Mouse (Mus musculus) ES-Bruce4 (cell line): ENCODE results near the gene Ccdc191. TPM values are rescaled to one million over a fixed set of nuclear protein-coding genes. Genes with fewer than 3 reads are reported as not detected.

Source experiments
- H3K27ac ChIP-seq: 2 replicates; pipeline ENCODE4 v1.5.1; 2012; ENCODE audit warnings: low read length, inconsistent platforms; ENCODE audit not compliant: insufficient read depth
- H3K27me3 ChIP-seq: 2 replicates; pipeline ENCODE4 v1.6.1; 2012; ENCODE audit warnings: mild to moderate bottlenecking, low read length, inconsistent platforms; ENCODE audit not compliant: control insufficient read depth, poor library complexity, insufficient read depth, severe bottlenecking
- H3K36me3 ChIP-seq: 2 replicates; pipeline ENCODE4 v1.6.1; 2012; ENCODE audit warnings: inconsistent platforms, mild to moderate bottlenecking, low read length, moderate library complexity; ENCODE audit not compliant: control insufficient read depth, poor library complexity, insufficient read depth, severe bottlenecking
- H3K4me1 ChIP-seq: one replicate; pipeline ENCODE4 v1.8.1; 2011; ENCODE audit warnings: low read length; ENCODE audit not compliant: control insufficient read depth, insufficient read depth
- H3K4me3 ChIP-seq: 2 replicates; pipeline ENCODE4 v1.5.1; 2011; ENCODE audit warnings: low read depth, mild to moderate bottlenecking, low read length
- H3K9ac ChIP-seq: 2 replicates; pipeline ENCODE4 v1.6.1; 2012; ENCODE audit warnings: low read depth, mild to moderate bottlenecking, inconsistent platforms; ENCODE audit not compliant: poor library complexity, severe bottlenecking
- H3K9me3 ChIP-seq: replicated peaks from 2 replicates; pipeline ENCODE4 v1.6.1; 2012; ENCODE audit warnings: mild to moderate bottlenecking, low read length, inconsistent platforms; ENCODE audit not compliant: control insufficient read depth, poor library complexity, insufficient read depth, severe bottlenecking
- CTCF ChIP-seq: IDR thresholded peaks from one replicate; pipeline ENCODE4 v1.8.1; 2011; ENCODE audit warnings: low read depth, low read length
- EP300 ChIP-seq: IDR thresholded peaks from 2 replicates; pipeline ENCODE4 v1.6.1; 2011; ENCODE audit warnings: low read depth, low read length; ENCODE audit not compliant: insufficient read depth
- POLR2A ChIP-seq: IDR thresholded peaks from one replicate; pipeline ENCODE4 v1.8.1; 2011; ENCODE audit warnings: low read length; ENCODE audit not compliant: insufficient read depth
- polyA plus RNA-seq: library from polyadenylated mRNA; stranded (reverse); fragments of >200 nt; gene quantifications from 2 replicates; pipeline ENCODE4 v1.2.4, GENCODE M21; 2011; ENCODE audit warnings: low read depth; ENCODE audit not compliant: missing spikeins, insufficient read depth, insufficient read length

Gene Ccdc191
- polyA plus RNA-seq, 1 experiment = 19.9 TPM

DNA sequence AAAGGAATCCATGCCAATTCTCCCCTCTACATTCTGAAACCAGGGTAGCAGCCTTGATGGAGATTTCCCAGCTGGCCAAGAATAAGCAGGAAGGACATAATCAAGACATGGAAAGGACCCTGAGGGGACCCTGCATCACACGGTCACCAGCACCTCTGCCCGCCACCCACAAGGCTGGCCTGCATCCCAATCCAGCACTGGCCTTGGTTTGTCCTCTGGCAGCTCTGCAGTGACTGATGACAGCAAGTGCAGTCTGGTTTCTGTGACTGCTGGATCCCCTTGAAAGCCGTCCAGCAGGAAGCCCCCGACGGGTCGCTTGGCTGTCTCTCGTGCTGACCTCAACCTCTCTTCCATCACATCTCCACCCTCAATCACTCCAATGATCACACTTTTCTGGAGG is 18.2 kb upstream of the Ccdc191 start:
- no peak overlapping the region for H3K4me3 ChIP-seq
- no peaks in the 10 kb centered on the region for H3K27me3 ChIP-seq
- no peaks in the 10 kb centered on the region for H3K4me1 ChIP-seq
- H3K27ac ChIP-seq = no peak overlapping the region
- H3K36me3 ChIP-seq = peaks cover 33% of the 10 kb centered on the region
- H3K9me3 ChIP-seq = no peaks in the 10 kb centered on the region
- TF ChIP-seq POLR2A (no peak), CTCF (no peak), EP300 (no peak)
- no peak overlapping the region for H3K9ac ChIP-seq

DNA sequence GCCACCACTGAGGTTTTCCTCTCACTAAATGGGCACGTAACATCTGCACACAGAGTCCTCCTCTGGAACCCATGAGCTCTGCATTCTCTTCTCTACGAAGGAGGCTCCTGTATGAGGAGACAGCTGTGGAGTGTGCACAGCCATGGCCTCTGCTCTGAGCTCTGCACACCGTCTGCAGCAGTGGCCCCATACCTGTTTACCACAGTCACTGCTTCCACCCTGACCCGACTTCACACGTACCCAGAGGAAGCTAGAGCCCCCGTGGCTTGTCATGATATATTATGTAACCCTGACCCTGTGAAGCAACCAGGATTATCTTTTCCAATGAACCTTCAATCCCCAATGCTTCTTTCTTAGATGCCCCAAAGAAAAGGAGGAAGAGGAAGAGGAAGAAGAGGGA is 9.8 kb upstream of the Ccdc191 start:
- no peaks in the 10 kb centered on the region for H3K27me3 ChIP-seq
- no peaks in the 10 kb centered on the region for H3K4me1 ChIP-seq
- H3K4me3 ChIP-seq = no peak overlapping the region
- TF ChIP-seq EP300 (no peak), CTCF (no peak), POLR2A (no peak)
- no peak overlapping the region for H3K27ac ChIP-seq
- H3K9me3 ChIP-seq = no peaks in the 10 kb centered on the region
- no peak overlapping the region for H3K9ac ChIP-seq
- H3K36me3 ChIP-seq = peaks cover 19% of the 10 kb centered on the region

DNA sequence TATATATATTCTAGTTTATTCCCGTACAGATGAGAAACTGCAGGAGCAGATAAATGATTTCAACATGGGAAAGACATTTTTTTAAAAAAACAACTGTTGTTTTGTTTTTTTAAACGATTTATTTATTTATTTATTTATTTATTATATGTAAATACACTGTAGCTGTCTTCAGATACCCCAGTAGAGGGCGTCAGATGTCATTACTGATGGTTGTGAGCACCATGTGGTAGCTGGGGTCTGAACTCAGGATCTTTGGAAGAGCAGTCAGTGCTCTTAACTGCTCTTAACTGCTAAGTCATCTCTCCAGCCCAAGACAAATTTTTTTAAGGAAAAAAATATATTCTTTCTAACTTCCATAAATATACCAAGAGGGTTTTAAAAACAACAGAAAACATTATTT is 8.0 kb upstream of the Ccdc191 start:
- TF ChIP-seq EP300 (no peak), CTCF (no peak), POLR2A (no peak)
- H3K36me3 ChIP-seq = peaks cover 23% of the 10 kb centered on the region
- no peak overlapping the region for H3K27ac ChIP-seq
- H3K9me3 ChIP-seq = no peaks in the 10 kb centered on the region
- H3K9ac ChIP-seq = no peak overlapping the region
- H3K4me3 ChIP-seq = no peak overlapping the region
- H3K27me3 ChIP-seq = no peaks in the 10 kb centered on the region
- H3K4me1 ChIP-seq = no peaks in the 10 kb centered on the region

DNA sequence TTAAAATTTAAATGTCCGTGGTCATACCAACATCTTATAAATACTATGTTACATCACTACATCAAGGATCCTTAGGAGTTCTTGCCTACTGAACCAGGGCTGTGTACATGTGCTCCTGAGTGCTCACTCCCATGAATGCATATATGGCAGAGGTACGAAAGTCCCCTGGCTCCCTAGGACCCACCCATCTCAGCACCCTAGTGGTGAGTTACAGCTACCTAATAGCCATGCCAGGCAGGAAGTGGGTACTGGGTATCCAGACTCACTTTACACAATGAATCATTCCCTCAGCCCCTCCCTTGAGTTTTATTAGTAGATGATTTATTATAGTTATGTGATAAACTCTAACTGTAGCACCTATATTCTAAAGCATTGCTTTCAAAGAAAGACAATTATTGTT is 7.3 kb upstream of the Ccdc191 start:
- H3K36me3 ChIP-seq = peaks cover 24% of the 10 kb centered on the region
- TF ChIP-seq EP300 = no peak
- TF ChIP-seq POLR2A = no peak
- TF ChIP-seq CTCF = no peak

DNA sequence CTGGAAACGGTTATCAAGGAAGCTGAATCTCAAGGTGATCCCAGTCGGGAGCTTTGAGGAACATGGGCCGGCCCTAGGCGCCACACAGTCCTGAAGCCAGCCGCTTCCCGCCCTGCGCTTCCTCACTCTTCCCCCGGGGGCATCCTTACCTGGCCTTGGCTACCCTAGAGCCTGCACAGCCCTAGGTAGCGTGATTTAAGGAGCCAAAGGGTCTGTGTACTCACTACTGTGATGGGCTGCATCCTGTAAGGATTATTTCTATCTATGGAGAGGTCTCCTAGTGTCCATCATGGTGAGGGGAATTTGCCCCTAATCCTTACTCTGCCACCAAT is 371 bp downstream of the Ccdc191 start:
- Histone ChIP-seq H3K36me3 (peaks cover 7% of the 10 kb centered on the region), H3K27me3 (no peaks in the 10 kb centered on the region), H3K27ac (no peak overlapping the region), H3K9ac (peak overlapping the region; percentile 55), H3K9me3 (0 out of 2 replicates have a peak, but pooled peaks cover 2% of the 10 kb centered on the region), H3K4me1 (no peaks in the 10 kb centered on the region), H3K4me3 (peak overlapping the region; percentile 94)
- TF ChIP-seq POLR2A (peak; percentile 17), CTCF (no peak)

More for the DNA sequence above, 7.3 kb upstream of the Ccdc191 start:
- Histone ChIP-seq H3K9ac (no peak overlapping the region), H3K27me3 (no peaks in the 10 kb centered on the region), H3K4me1 (no peaks in the 10 kb centered on the region), H3K4me3 (no peak overlapping the region), H3K9me3 (no peaks in the 10 kb centered on the region), H3K27ac (no peak overlapping the region)

DNA sequence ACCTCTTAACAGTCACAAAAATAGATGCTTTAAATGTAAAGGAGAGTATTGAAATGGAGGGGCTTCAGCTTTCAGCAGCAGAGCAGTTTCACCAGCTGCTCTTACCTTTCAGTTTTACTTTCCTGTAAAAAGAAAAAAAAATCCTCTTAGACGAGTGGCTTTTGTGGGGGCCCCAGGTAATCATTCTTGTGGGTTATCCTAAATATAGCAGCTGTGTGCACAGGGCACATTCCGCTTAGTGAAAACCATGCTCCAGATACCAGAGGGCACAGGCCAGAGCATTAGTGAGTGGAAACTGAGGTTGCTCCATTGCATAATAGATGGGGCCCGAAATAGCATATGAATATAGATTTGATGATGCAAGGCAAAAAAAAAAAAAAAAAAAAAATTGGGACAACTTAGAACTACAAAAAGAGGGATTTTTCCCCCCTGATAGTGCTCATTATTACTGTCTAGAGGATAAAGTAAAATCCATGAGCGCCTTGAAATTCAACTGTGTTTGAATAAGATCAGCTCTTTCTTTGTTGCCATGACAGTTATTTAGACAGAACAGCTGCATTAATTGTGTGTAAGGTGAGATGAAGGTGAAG is 1.2 kb downstream of the Ccdc191 start:
- 0 out of 2 replicates have a peak, but pooled peaks cover 2% of the 10 kb centered on the region for H3K9me3 ChIP-seq
- H3K4me3 ChIP-seq = no peak overlapping the region
- H3K9ac ChIP-seq = peak overlapping the region; percentile 55
- no peak overlapping the region for H3K27ac ChIP-seq
- TF ChIP-seq CTCF (no peak), POLR2A (no peak), EP300 (no peak)
- peaks cover 7% of the 10 kb centered on the region for H3K36me3 ChIP-seq
- H3K4me1 ChIP-seq = no peaks in the 10 kb centered on the region
- no peaks in the 10 kb centered on the region for H3K27me3 ChIP-seq
